Mouse (Mus musculus) layer of hippocampus, adult 11-12 months (tissue): ENCODE data around the gene 4930550C14Rik.

Source experiments
- DNase-seq: peaks from one replicate; pipeline ENCODE4 v3.0.0; 2022; ENCODE audit warnings: low spot score

Gene 4930550C14Rik

GRCm38 (mm10) chr9:53404050-53404752 is 2.1 kb downstream of the 4930550C14Rik start:
- no peak for DNase-seq

GRCm38 (mm10) chr9:53404753-53405722 is 2.9 kb downstream of the 4930550C14Rik start:
- DNase-seq = peak; percentile 73

DNA sequence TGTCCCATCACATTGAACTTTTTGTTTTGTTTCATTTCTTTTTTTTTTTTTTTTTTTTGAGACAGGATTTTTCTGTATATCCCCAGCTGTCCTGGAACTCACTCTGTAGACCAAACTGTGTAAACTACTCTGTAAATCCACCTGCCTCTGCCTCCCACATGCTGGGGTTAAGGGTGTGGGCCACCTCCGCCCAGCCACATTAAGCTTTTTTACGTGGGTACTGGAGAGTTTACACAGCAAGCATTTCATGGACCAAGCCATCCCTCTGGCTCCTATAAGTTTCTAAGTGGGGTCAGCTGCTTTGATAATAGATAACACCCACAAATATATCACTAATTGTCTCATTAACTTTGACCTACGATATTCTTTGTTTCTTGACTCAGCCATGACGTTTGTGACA is 6.4 kb downstream of the 4930550C14Rik start:
- DNase-seq = no peak

- no peak for DNase-seq
These were observed 6.8 kb downstream of the 4930550C14Rik start for GRCm38 (mm10) chr9:53408953-53409361.

DNA sequence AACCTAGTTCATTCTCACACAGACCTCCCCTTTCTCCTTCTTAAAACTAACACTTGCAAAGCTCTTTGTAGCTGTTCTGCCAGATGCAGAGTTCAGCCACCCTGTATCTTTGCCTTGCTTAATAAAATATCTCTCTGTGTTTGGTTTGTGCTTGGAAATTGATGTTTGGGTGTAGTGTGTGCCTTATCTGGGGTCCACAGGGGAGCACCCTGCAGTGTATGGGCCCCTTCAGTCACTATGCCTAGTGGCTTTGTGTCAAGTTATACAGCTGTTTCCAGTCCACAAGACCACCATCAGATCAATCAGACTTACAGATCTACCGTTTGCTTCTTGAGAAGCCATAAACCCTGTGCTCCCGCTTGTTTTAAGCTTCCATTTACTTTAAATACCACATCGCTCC is 7.3 kb downstream of the 4930550C14Rik start:
- DNase-seq = no peak

- no peak for DNase-seq
These were observed 20.2 kb downstream of the 4930550C14Rik start for GRCm38 (mm10) chr9:53422133-53422896.

GRCm38 (mm10) chr9:53426726-53427125 is 24.6 kb downstream of the 4930550C14Rik start:
- no peak for DNase-seq

DNA sequence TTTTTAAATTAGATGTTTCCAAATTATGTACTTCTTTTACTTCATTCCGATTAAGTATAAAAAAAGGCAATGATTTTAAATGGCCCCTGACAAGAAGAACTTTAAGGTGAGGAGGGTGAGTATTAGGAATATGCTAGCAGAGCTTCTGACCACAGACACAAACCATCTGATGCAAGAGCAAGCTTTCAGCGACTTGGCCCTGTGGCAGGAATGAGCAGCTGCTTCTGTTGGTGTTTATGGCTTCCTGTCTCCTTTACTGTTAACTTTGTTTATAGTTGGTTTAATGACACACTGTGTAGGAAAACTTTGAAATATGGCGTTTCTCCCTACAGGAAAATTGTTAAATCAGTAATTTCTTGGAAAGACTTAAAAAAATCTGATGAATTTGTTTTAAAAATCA is 25.5 kb downstream of the 4930550C14Rik start:
- DNase-seq = no peak

DNA sequence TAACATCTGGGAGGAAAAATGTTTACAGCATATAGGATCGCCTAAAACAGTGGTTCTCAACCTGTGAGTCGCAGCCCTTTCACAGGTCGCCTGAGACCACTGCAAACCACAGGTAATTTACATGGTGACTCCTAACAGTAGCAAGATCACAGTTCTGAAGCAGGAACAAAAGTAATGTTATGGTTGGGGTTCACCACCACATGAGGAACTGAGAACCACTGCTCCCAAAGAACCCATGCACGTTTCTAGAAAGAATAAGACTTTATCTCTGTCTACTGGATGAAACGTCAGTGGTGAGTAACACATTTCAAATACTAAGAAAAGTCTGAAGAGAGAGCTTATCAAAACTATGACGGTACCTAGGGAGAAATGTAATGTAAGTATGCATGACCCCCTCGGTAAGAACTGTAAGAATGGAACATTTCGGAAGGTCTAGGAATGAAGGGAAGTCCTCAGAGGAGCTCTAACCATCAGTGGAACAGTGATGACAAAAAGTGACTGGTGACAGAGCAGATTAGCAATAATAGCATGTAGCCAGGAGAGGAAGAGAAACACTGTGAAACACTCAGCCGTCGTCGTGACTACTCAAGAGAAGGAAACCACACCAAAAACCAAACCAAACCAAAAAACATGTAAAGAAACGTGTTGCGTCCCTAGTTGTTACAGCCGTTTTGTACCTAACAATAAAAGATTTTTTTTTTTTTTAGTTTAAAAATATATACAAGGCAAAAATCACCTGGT is 33.9 kb downstream of the 4930550C14Rik start:
- DNase-seq = no peak

- no peak for DNase-seq
These were observed 48.5 kb downstream of the 4930550C14Rik start for GRCm38 (mm10) chr9:53450609-53451008.

DNA sequence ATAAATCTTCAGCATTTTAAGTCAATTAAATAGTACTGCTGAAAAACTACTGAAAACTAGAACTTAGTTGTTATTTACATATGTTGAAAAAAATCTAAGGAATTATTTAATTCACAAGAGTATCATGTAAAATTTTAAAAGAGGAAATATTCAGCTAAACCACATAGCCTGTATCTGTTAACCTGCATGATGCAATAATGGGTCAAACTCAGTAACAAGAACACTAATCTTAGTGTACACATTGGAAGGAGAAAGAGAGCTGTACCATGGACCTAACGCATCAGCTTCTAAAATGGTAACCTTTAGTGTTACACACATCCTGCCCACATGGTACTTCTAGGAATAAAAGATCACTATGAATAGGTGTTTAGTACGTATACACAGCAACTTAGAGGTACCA is 49.9 kb downstream of the 4930550C14Rik start:
- DNase-seq = no peak

- no peak for DNase-seq
These were observed 70.8 kb downstream of the 4930550C14Rik start for GRCm38 (mm10) chr9:53472806-53473518.
